Mouse (Mus musculus): ENCODE results near the gene Mkln1. TPM values are rescaled to one million over a fixed set of nuclear protein-coding genes. Genes with fewer than 3 reads are reported as not detected.

Gene Mkln1
- polyA plus RNA-seq (2014; fragmentation: Illumina TruSeq; extraction: RNeasy Lipid Tissue Mini Kit (QIAGEN cat#74804)): 752 TPM

DNA sequence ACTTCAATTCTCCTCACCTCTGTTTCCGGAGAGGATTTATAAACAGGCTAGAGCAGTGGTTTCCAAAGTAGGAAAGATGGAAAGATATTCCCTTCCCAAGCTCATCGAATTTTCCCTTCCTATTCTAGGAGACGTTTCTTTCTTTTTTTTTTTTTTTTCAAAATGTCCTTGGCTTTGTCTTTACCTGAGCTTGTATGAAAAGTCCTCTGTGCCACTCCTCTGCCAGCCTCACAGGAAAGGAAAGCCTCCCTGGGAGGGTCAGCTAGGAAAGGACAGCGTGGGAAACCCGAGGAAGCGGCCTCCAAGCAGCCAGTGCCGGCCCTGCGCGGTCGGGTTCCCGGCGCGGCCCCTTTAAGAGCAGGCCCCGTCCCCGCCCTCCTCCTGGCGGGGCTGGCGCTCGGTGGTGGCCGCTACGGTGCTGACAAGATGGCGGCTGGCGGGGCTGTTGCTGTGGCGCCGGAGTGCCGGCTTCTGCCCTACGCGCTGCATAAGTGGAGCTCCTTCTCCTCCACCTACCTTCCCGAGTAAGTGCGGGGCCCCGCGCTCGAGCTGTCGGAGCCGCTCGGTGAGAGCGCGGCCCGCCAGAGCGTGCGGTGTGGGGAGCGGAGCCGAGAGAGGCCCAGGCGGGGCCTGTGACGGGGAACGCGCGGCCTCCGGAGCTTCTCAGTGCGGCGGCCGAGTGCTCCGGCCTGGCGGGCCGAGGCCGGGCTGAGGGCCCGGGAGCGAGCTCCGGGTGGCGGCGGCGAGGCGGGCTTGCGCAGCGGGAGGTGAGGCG, at the start of gene Mkln1:
Gene Mkln1 (plus strand): TSS at position 305 of the 775 bp plus-strand sequence.

DNA sequence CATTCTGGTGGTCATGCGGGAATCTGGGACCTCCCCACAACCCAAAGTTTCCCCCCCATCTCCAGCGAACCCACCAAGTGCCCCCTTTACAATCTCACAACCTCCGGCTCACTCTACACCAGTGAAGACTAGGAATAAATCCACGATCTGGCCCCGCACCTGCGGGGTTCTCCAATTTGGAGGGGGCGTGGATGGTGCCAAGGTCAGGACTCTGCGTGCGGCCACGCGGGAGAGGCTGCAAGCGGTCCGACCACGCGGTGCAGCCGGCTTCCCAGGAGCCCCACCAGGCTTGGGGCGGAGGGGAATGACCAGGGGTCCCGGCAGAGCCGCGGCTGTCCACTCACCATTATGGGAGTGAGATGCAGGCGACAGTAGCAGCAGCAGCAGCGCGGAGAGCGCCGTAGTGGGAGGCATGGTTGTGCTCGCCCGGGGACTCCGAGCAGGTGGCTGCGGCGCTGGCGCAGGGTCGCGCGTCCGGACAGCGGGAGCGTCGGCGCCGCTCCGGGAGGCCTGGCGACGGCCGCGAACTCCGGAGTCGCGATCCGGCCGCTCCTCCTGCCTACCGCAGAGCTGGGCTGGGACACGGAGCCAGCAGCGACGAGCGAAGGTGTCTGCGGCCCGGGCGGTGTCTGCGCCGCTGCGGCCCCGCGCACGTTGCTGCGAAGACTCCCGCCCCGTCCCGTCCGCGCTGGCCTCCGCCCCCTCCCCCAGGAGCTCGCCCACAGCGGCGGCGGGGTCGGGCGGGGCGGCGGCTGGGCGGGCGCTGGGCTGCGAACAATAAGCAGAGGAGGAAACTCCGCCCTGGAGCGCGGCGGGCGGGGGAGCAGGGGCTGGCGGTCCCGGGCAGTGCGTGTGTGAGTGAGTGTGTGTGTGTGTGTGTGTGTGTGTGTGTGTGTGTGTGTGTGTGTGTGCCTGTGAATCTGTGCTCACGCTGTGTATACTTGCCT, 165.0 kb downstream of the Mkln1 start, which contains the start of gene Podxl:
Gene Podxl (minus strand): TSS at position 747 of the 947 bp plus-strand sequence.

Other genes starting within 250 kb of the Mkln1 start
- 38.0 TPM for gene Podxl, start 165.2 kb downstream of the Mkln1 start, polyA plus RNA-seq (2014; fragmentation: Illumina TruSeq; extraction: RNeasy Lipid Tissue Mini Kit (QIAGEN cat#74804))

Measured in ovary, adult 10 weeks (tissue).